Mouse (Mus musculus) brain, embryonic 14.5 days (tissue): ENCODE results near the gene Znrd1as.

ENCODE experiments used
- CTCF ChIP-seq: fragments of 200-500 bp; IDR thresholded peaks from 2 replicates; pipeline ENCODE4 v1.5.1; 2012; ENCODE audit warnings: inconsistent platforms, mild to moderate bottlenecking, moderate library complexity, borderline replicate concordance; ENCODE audit not compliant: insufficient read depth, insufficient read length; ENCODE audit errors: extremely low read depth
- POLR2A ChIP-seq: fragments of 200-500 bp; IDR thresholded peaks from 2 replicates; pipeline ENCODE4 v1.6.1; 2012; ENCODE audit warnings: mild to moderate bottlenecking, inconsistent platforms, borderline replicate concordance; ENCODE audit not compliant: poor library complexity, insufficient read depth, insufficient read length, severe bottlenecking; ENCODE audit errors: extremely low read depth

- TF ChIP-seq POLR2A = no peak
- TF ChIP-seq CTCF = no peak
Observed at GRCm38 (mm10) chr17:36927496-36928120, 30.8 kb upstream of the Znrd1as start.
